ENCODE assay signal across 44 mouse cellular contexts in genomic region chr7:27379836-27380235, GRCm38 (mm10). TPM values are rescaled to one million over a fixed set of nuclear protein-coding genes. Genes with fewer than 3 reads are reported as not detected.
"Had no signal": no experiment of that assay in that cellular context is flagged by ENCODE, and none has a peak within 500 bp of the region (broad histone marks: within the 10 kb centered on the region; RNA-seq: fewer than 3 reads in every experiment).

No protein-coding gene starts in this region.

- ATAC-seq: hindbrain, embryonic 16.5 days; hindbrain, postnatal 0 days; inflammation-experienced regulatory T-cells, adult 6 months; intestine, embryonic 15.5 days; intestine, embryonic 16.5 days; intestine, postnatal 0 days had no signal

- H3K4me2 ChIP-seq: heart, embryonic 11.5 days; heart, embryonic 12.5 days; heart, embryonic 13.5 days; heart, embryonic 15.5 days; hindbrain, embryonic 12.5 days; hindbrain, embryonic 13.5 days; hindbrain, embryonic 14.5 days; hindbrain, embryonic 15.5 days; intestine, embryonic 15.5 days; kidney, embryonic 15.5 days had no signal

- H3K9ac ChIP-seq: heart, embryonic 12.5 days; heart, embryonic 13.5 days; heart, embryonic 15.5 days; hindbrain, embryonic 12.5 days; hindbrain, embryonic 13.5 days; hindbrain, embryonic 14.5 days; hindbrain, embryonic 15.5 days; intestine, embryonic 15.5 days; kidney, embryonic 15.5 days had no signal

- DNase-seq: heart, postnatal 10 days; heart, postnatal 14 days; heart, postnatal 36 days; kidney, adult 11 months; kidney, adult 2 months; kidney, adult 8-10 months; kidney, adult 9 months; kidney, postnatal 10 days; kidney, postnatal 14 days; kidney, postnatal 25 days; kidney, postnatal 36 days; kidney, postnatal 4 days; layer of hippocampus, adult 9-11 months; layer of hippocampus, postnatal 36 days had no signal

- H3K4me3 ChIP-seq: heart, embryonic 12.5 days; heart, embryonic 13.5 days; heart, embryonic 15.5 days; hindbrain, embryonic 10.5 days; hindbrain, embryonic 12.5 days; hindbrain, embryonic 13.5 days; hindbrain, embryonic 15.5 days; intestine, embryonic 15.5 days; kidney, embryonic 15.5 days; layer of hippocampus, adult 2 months; left cerebral cortex, adult 2 months had no signal

- H3K36me3 ChIP-seq: heart, embryonic 12.5 days; heart, embryonic 13.5 days; heart, embryonic 15.5 days; hindbrain, embryonic 10.5 days; hindbrain, embryonic 12.5 days; hindbrain, embryonic 13.5 days; hindbrain, embryonic 15.5 days; intestine, embryonic 15.5 days; kidney, embryonic 15.5 days had no signal

- H3K9me3 ChIP-seq: heart, embryonic 13.5 days; heart, embryonic 15.5 days; hindbrain, embryonic 10.5 days; hindbrain, embryonic 12.5 days; hindbrain, embryonic 13.5 days; hindbrain, embryonic 15.5 days; intestine, embryonic 15.5 days; kidney, embryonic 15.5 days had no signal

- H3K4me1 ChIP-seq: heart, embryonic 13.5 days; hindbrain, embryonic 15.5 days had no signal

- H3K27ac ChIP-seq: heart, embryonic 13.5 days; heart, embryonic 15.5 days; hindbrain, embryonic 10.5 days; hindbrain, embryonic 12.5 days; hindbrain, embryonic 13.5 days; hindbrain, embryonic 14.5 days; hindbrain, embryonic 15.5 days; hindbrain, postnatal 0 days; intestine, embryonic 15.5 days; kidney, embryonic 15.5 days; kidney, postnatal 0 days; layer of hippocampus, adult 2 months; left cerebral cortex, adult 2 months had no signal

RNA-seq across cellular contexts. Expression of gene Gm20479, which starts 22.6 kb away (rescaled TPM):
- total RNA-seq: heart, postnatal 25 days; heart, postnatal 36 days; hematopoietic stem cell, adult 5-6 weeks; hindbrain, postnatal 0 days; layer of hippocampus, adult 18-20 months; layer of hippocampus, adult 2 months; layer of hippocampus, adult 8-10 months; layer of hippocampus, postnatal 10 days; layer of hippocampus, postnatal 14 days; layer of hippocampus, postnatal 25 days; layer of hippocampus, postnatal 36 days; left cerebral cortex, adult 18-20 months; left cerebral cortex, adult 2 months; left cerebral cortex, adult 8-10 months had no signal
- polyA plus RNA-seq: heart, embryonic 14.5 days; heart, embryonic 15.5 days; heart, embryonic 16.5 days; hindbrain, embryonic 10.5 days; hindbrain, embryonic 13.5 days; hindbrain, embryonic 14.5 days; hindbrain, embryonic 15.5 days; hindbrain, embryonic 16.5 days; hindbrain, postnatal 0 days; intestine, embryonic 16.5 days; kidney, adult 2 months had no signal

RNA-seq across cellular contexts. Expression of gene Ltbp4, which starts 42.3 kb away (rescaled TPM):
- total RNA-seq: hematopoietic stem cell, adult 5-6 weeks had no signal
